Mouse (Mus musculus) small intestine, adult 2 months (tissue): ENCODE results near the gene Ptprn2.

ENCODE experiments used
- CTCF ChIP-seq: fragments of 200-500 bp; IDR thresholded peaks from 2 replicates; pipeline ENCODE4 v1.5.1; 2012; ENCODE audit warnings: low read depth, mild to moderate bottlenecking, control low read depth, inconsistent platforms, low read length, moderate library complexity, mixed read lengths; ENCODE audit not compliant: insufficient replicate concordance, insufficient read length; ENCODE audit errors: extremely low read depth
- POLR2A ChIP-seq: fragments of 200-500 bp; IDR thresholded peaks from 2 replicates; pipeline ENCODE4 v1.6.1; 2012; ENCODE audit warnings: low read depth, mild to moderate bottlenecking, control low read depth, inconsistent platforms, low read length, moderate library complexity

GRCm38 (mm10) chr12:117053223-117053850 lies 567.8 kb downstream of the Ptprn2 start:
- TF ChIP-seq POLR2A (no peak), CTCF (no peak)
